Mouse (Mus musculus) gastrocnemius, adult 2 months (tissue): ENCODE results near the gene Zfp2. TPM values are rescaled to one million over a fixed set of nuclear protein-coding genes. Genes with fewer than 3 reads are reported as not detected.
A peak's percentile ranks its signal among the peaks of the same experiment; 100 is the strongest.

Experiments used
- DNase-seq: peaks from one replicate; pipeline ENCODE4 v3.0.0; 2022
- H3K27ac ChIP-seq: fragments of 200-600 bp; 2 replicates; pipeline ENCODE4 v1.8.1; 2022; ENCODE audit warnings: mild to moderate bottlenecking
- H3K4me3 ChIP-seq: fragments of 200-600 bp; 2 replicates; pipeline ENCODE4 v1.8.1; 2022; ENCODE audit warnings: mild to moderate bottlenecking, moderate library complexity
- CTCF ChIP-seq: fragments of 200-600 bp; IDR thresholded peaks from 2 replicates; pipeline ENCODE4 v1.8.1; 2022; ENCODE audit warnings: antibody characterized with exemption, mild to moderate bottlenecking, moderate library complexity
- intact Hi-C: fragments of 180-260 bp; cut with DNase I; formaldehyde crosslinking; loops from one replicate; pipeline ENCODE4 v1.15.1; 2025
- total RNA-seq, 2 experiments: library from RNA; stranded (reverse); gene quantifications; 2 replicates each; pipeline ENCODE4 v1.2.3; 2021

Zfp2 gene
- total RNA-seq, 2 experiments from 2014 or later, result 4.4 to 5.5 TPM

GRCm38 (mm10) chr11:50914461-50914860, 1.5 kb downstream of the Zfp2 start:
- no peak for TF ChIP-seq CTCF
- intact Hi-C loops, result no loop called here
- H3K27ac ChIP-seq, result no peak overlapping the region
- no peak for DNase-seq
- no peak overlapping the region for H3K4me3 ChIP-seq

GRCm38 (mm10) chr11:50913301-50913700, 2.7 kb downstream of the Zfp2 start:
- intact Hi-C loops, result no loop called here
- no peak for TF ChIP-seq CTCF

GRCm38 (mm10) chr11:50908136-50908535, 7.8 kb downstream of the Zfp2 start:
- intact Hi-C loops, result no loop called here
- TF ChIP-seq CTCF, result no peak
- no peak for DNase-seq
- H3K27ac ChIP-seq, result no peak overlapping the region
- H3K4me3 ChIP-seq, result no peak overlapping the region

More at GRCm38 (mm10) chr11:50913301-50913700, 2.7 kb downstream of the Zfp2 start:
- no peak for DNase-seq
- no peak overlapping the region for H3K27ac ChIP-seq
- H3K4me3 ChIP-seq, result no peak overlapping the region

GRCm38 (mm10) chr11:50897359-50897758, 18.6 kb downstream of the Zfp2 start:
- no peak for TF ChIP-seq CTCF
- no peak overlapping the region for H3K27ac ChIP-seq
- intact Hi-C loops, result no loop called here
- DNase-seq, result no peak
- no peak overlapping the region for H3K4me3 ChIP-seq

GRCm38 (mm10) chr11:50892441-50892840, 23.5 kb downstream of the Zfp2 start:
- Histone ChIP-seq H3K27ac (no peak overlapping the region), H3K4me3 (no peak overlapping the region)
- no peak for TF ChIP-seq CTCF
- no peak for DNase-seq
- intact Hi-C loops, result no loop called here

GRCm38 (mm10) chr11:50887390-50888128, 28.4 kb downstream of the Zfp2 start, which contains the start of gene Zfp454:
Zfp454 (minus strand) TSS chr11:50887651.
- H3K27ac ChIP-seq, result peak within 1 kb of the TSS; percentile 76
- intact Hi-C loops, result loop anchor here (5.0 kb wide), 1 partner anchor 45 kb away; the partner anchor contains the start of gene Zfp879

GRCm38 (mm10) chr11:50886933-50887293, 29.1 kb downstream of the Zfp2 start:
- intact Hi-C loops, result loop anchor here (5.0 kb wide), 1 partner anchor 45 kb away; the partner anchor contains the start of gene Zfp879
- peak overlapping the region; percentile 79 for H3K4me3 ChIP-seq
- H3K27ac ChIP-seq, result peak overlapping the region; percentile 76
- TF ChIP-seq CTCF, result no peak
- peak; percentile 20 for DNase-seq

More at GRCm38 (mm10) chr11:50887390-50888128, 28.4 kb downstream of the Zfp2 start, which contains the start of gene Zfp454:
- peak within 1 kb of the TSS; percentile 79 for H3K4me3 ChIP-seq
- no peak for TF ChIP-seq CTCF
- peak; percentile 88 for DNase-seq

- Histone ChIP-seq H3K4me3 (peak overlapping the region; percentile 79), H3K27ac (no peak overlapping the region)
- intact Hi-C loops, result loop anchor here (5.0 kb wide), 1 partner anchor 44 kb away; the partner anchor contains the start of gene Zfp879
- TF ChIP-seq CTCF, result no peak
- DNase-seq, result peak; percentile 36
These were observed 29.6 kb downstream of the Zfp2 start for GRCm38 (mm10) chr11:50886231-50886932.

GRCm38 (mm10) chr11:50883756-50884155, 32.2 kb downstream of the Zfp2 start:
- no peak for TF ChIP-seq CTCF
- no peak for DNase-seq
- intact Hi-C loops, result no loop called here
- H3K4me3 ChIP-seq, result no peak overlapping the region
- H3K27ac ChIP-seq, result no peak overlapping the region

GRCm38 (mm10) chr11:50878641-50879040, 37.3 kb downstream of the Zfp2 start:
- intact Hi-C loops, result no loop called here
- no peak overlapping the region for H3K4me3 ChIP-seq
- no peak overlapping the region for H3K27ac ChIP-seq
- DNase-seq, result no peak
- no peak for TF ChIP-seq CTCF

GRCm38 (mm10) chr11:50850989-50851601, 64.9 kb downstream of the Zfp2 start:
- peak; percentile 21 for DNase-seq
- Histone ChIP-seq H3K4me3 (peak overlapping the region; percentile 67), H3K27ac (no peak overlapping the region)
- TF ChIP-seq CTCF, result no peak
- intact Hi-C loops, result no loop called here

GRCm38 (mm10) chr11:50850177-50850735, 65.7 kb downstream of the Zfp2 start, which contains the start of gene Grm6:
Grm6 (plus strand) TSS chr11:50850685.
- no peak for DNase-seq

GRCm38 (mm10) chr11:50849310-50849709, 66.7 kb downstream of the Zfp2 start:
- intact Hi-C loops, result no loop called here
- TF ChIP-seq CTCF, result no peak
- DNase-seq, result no peak
- no peak overlapping the region for H3K27ac ChIP-seq
- H3K4me3 ChIP-seq, result no peak overlapping the region

More at GRCm38 (mm10) chr11:50850177-50850735, 65.7 kb downstream of the Zfp2 start, which contains the start of gene Grm6:
- intact Hi-C loops, result no loop called here
- Histone ChIP-seq H3K4me3 (peak within 1 kb of the TSS; percentile 67), H3K27ac (no peak within 1 kb of the TSS)
- TF ChIP-seq CTCF, result no peak

Other genes with a start within 250 kb of the Zfp2 start
- gene Zfp354c, start 88.4 kb downstream of the Zfp2 start, total RNA-seq, result 1 to 10 TPM; 3.6 to 4.5 TPM
- gene Zfp879, start 74.6 kb downstream of the Zfp2 start, total RNA-seq, result 1 to 10 TPM; 1.6 to 2.6 TPM
- gene Grm6, start 65.5 kb downstream of the Zfp2 start, total RNA-seq, result not detected
- 1 to 10 TPM; 1.9 to 3.2 TPM for gene Zfp454, start 28.5 kb downstream of the Zfp2 start, total RNA-seq
- gene Zfp354b, start 15.5 kb upstream of the Zfp2 start, total RNA-seq, result 1 to 10 TPM; 1.9 to 2.4 TPM
- gene 4933414I15Rik, start 27.6 kb upstream of the Zfp2 start, total RNA-seq, result not detected
- gene Prop1, start 37.6 kb upstream of the Zfp2 start, total RNA-seq, result not detected
- not detected for gene Olfr1378, start 50.4 kb upstream of the Zfp2 start, total RNA-seq
- gene Olfr1377, start 65.8 kb upstream of the Zfp2 start, total RNA-seq, result not detected
- gene Olfr51, start 87.4 kb upstream of the Zfp2 start, total RNA-seq, result not detected
- not detected for gene Olfr54, start 98.1 kb upstream of the Zfp2 start, total RNA-seq
- gene Olfr1375, start 131.9 kb upstream of the Zfp2 start, total RNA-seq, result not detected
- 1 to 10 TPM; 4.2 to 4.5 TPM for gene Zfp354a, start 143.1 kb upstream of the Zfp2 start, total RNA-seq